Comparison of ENCODE assay signal across 13 mouse cellular contexts in genomic region chr9:118866949-118867348, GRCm38 (mm10).
"Had no signal": no experiment of that assay in that cellular context is flagged by ENCODE, and none has a peak within 500 bp of the region (broad histone marks: within the 10 kb centered on the region; RNA-seq: fewer than 3 reads in every experiment).

No protein-coding gene starts in this region.

- DNase-seq: kidney, adult 2 months; kidney, postnatal 25 days; layer of hippocampus, adult 9-11 months; liver; lung, adult 18-20 months; midbrain, embryonic 14.5 days; retina, postnatal 1 day; right cerebral cortex, postnatal 25 days; spleen, adult 18-20 months; thymus, adult 18-20 months; thymus, postnatal 36 days had no signal

- ATAC-seq: liver, embryonic 12.5 days; lung, postnatal 0 days had no signal
